Mouse (Mus musculus) CD8-positive naive resting alpha-beta T cell, adult 57 days (primary cell): ENCODE data around the gene Pnpla3. TPM values are rescaled to one million over a fixed set of nuclear protein-coding genes. Genes with fewer than 3 reads are reported as not detected.

Source experiments
- total RNA-seq: library from RNA; stranded (reverse); gene quantifications from one replicate; pipeline ENCODE4 v1.2.4, GENCODE M21; 2023

Gene Pnpla3
- total RNA-seq: not detected

GRCm38 (mm10) chr15:84167600-84167999, at the start of gene Pnpla3:
TSS of gene Pnpla3 (plus strand) at chr15:84167837.

DNA sequence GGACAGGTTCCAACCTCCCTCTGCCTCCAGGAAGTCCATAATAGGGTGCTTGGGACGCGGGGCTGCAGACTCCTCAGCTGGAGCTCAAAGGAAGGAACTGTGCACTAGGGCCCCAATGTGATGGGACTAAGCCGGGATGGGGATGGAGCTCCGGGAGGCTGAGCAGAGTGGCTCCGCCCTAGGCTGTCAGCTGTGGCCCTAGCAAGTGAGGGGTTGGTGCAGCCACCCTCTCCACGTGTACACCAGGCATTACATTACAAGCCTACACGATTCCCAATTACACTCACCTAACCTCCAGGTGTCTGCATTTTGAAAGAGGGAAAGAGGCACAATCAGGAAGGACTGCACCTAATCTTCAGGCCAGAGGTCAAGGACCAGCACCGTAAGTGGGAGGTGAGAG, 44.6 kb upstream of the Pnpla3 start, which contains the start of gene Pnpla5:
Gene Pnpla5 (minus strand): TSS at position 101 of the 400 bp plus-strand sequence.

DNA sequence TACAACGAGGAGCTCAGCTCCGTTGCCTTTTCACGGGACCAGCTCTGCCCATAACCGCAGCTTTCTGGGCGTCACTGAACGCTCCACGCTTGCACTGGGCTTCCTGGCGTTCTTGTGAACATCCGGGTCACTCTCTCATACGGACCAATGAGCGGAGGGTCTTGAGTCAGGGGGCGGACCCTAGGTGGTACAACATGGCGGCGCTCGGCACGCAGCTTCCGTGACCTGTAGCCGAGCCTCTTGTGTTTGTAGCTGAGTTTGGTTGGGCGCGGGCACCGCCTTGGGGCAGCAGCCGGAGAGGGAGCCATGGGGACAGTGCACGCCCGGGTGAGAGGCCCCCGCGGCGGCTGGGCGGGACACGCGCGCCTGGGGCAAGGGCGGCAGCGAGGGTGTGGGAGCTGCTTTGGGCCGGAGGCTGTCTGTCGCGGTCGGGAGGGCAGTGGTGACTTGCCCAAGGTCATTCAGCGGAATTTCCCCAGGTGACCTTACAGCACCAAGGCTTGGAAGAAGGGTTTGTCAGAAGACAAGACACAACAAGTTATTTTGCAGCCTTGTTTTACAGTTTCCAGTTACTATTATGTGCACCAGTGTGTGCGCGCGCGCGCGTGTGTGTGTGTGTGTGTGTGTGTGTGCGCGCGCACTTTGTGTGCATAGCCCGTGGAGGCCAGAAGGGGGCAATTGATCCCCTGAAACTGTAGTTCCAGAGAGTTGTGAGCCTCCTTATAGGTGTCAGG, 24.6 kb downstream of the Pnpla3 start, which contains the start of gene Samm50:
Gene Samm50 (plus strand): TSS at position 184 of the 734 bp plus-strand sequence.

DNA sequence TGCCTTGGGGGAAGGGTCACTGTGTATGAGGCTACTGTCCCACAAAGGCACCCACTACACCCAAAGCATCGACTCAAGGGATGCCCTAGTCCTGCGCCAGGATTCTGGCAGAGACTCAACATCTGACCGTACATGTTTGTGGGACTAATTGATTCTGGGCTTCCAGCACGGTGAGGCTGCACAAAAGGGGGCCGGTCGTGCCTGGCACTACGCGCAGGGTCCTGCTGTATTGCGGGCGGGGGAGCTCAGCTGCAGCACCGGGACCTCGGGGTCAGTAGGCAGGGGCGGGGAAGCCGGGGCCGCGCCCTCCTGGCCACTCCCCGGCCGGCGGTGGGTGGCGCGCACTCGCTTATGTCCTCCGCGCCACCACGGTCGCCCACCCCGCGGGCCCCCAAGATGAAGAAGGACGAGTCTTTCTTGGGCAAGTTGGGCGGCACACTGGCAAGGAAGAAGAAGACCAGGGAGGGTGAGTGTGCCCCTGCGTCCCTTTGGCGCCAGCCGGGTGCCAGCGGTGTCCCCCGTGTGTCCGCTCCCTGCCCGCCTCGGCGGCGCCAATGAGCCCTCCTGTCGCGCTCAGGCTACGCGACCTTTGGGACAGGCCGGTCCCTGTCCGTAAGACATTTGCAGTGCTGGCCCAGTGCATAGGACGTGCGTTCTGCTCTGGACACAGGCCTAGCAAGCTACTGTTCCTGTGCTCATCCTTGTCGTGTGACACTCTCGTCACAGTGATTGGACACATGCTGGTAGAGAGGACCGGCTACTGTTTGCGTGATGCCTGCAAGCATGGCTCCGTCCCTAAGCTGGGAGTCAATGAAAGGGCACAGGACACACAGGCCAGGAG, 64.3 kb downstream of the Pnpla3 start, which contains the start of gene Parvb:
Gene Parvb (plus strand): TSS at position 323 of the 841 bp plus-strand sequence.

Other genes starting within 250 kb of the Pnpla3 start
- not detected for gene Efcab6, start 102.5 kb upstream of the Pnpla3 start, total RNA-seq
- not detected for gene Sult4a1, start 62.1 kb upstream of the Pnpla3 start, total RNA-seq
- gene Pnpla5, start 44.7 kb upstream of the Pnpla3 start, total RNA-seq: not detected
- gene Samm50, start 24.4 kb downstream of the Pnpla3 start, total RNA-seq: 85.2 TPM
- 0.18 TPM for gene Parvb, start 64.2 kb downstream of the Pnpla3 start, total RNA-seq
- 90.6 TPM for gene Parvg, start 156.2 kb downstream of the Pnpla3 start, total RNA-seq